Mouse (Mus musculus): ENCODE results near the gene Ccdc58. TPM values are rescaled to one million over a fixed set of nuclear protein-coding genes. Genes with fewer than 3 reads are reported as not detected.
"Not testable (repeated sequence)": the region's sequence is repeated elsewhere in the genome, so short reads cannot be mapped to it uniquely, and the experiment has no call there.

Ccdc58 gene
- polyA plus RNA-seq (2017; shearing (Covaris generic)) = 10 to 100 TPM; 19.6 to 33.4 TPM

- ATAC-seq = peak; percentile 78
These were observed at the start of gene Ccdc58, which contains the start of gene Fam162a for GRCm38 (mm10) chr16:36071450-36072379. TSS of gene Ccdc58 (plus strand) at chr16:36071685. TSS of gene Fam162a (minus strand) at chr16:36071594.

GRCm38 (mm10) chr16:36028120-36028519 lies 43.4 kb upstream of the Ccdc58 start:
- ATAC-seq = not testable (repeated sequence)

GRCm38 (mm10) chr16:36040640-36041624 lies 30.6 kb upstream of the Ccdc58 start, which contains the start of gene Wdr5b:
TSS of gene Wdr5b (plus strand) at chr16:36041190.
- ATAC-seq = peak; percentile 98

- ATAC-seq = no peak
These were observed 29.9 kb upstream of the Ccdc58 start for GRCm38 (mm10) chr16:36041625-36042020.

GRCm38 (mm10) chr16:36043073-36043472 lies 28.4 kb upstream of the Ccdc58 start:
- no peak for ATAC-seq

- no peak for ATAC-seq
These were observed 27.5 kb upstream of the Ccdc58 start for GRCm38 (mm10) chr16:36043964-36044363.

- ATAC-seq = no peak
These were observed 23.9 kb upstream of the Ccdc58 start for GRCm38 (mm10) chr16:36047538-36047937.

- no peak for ATAC-seq
These were observed 20.0 kb upstream of the Ccdc58 start for GRCm38 (mm10) chr16:36051491-36051890.

- no peak for ATAC-seq
These were observed 17.8 kb upstream of the Ccdc58 start for GRCm38 (mm10) chr16:36053524-36054275.

- ATAC-seq = no peak
These were observed 16.6 kb upstream of the Ccdc58 start for GRCm38 (mm10) chr16:36054920-36055319.

- no peak for ATAC-seq
These were observed 15.1 kb upstream of the Ccdc58 start for GRCm38 (mm10) chr16:36056416-36056815.

GRCm38 (mm10) chr16:36057933-36058475 lies 13.5 kb upstream of the Ccdc58 start:
- ATAC-seq = no peak

- not testable (repeated sequence) for ATAC-seq
These were observed 9.0 kb upstream of the Ccdc58 start for GRCm38 (mm10) chr16:36062534-36062933.

- no peak for ATAC-seq
These were observed 8.2 kb upstream of the Ccdc58 start for GRCm38 (mm10) chr16:36063315-36063714.

GRCm38 (mm10) chr16:36064904-36065303 lies 6.6 kb upstream of the Ccdc58 start:
- no peak for ATAC-seq

GRCm38 (mm10) chr16:36067694-36068093 lies 3.8 kb upstream of the Ccdc58 start:
- ATAC-seq = no peak

GRCm38 (mm10) chr16:36068356-36068755 lies 3.1 kb upstream of the Ccdc58 start:
- ATAC-seq = no peak

- no peak for ATAC-seq
These were observed 1.5 kb upstream of the Ccdc58 start for GRCm38 (mm10) chr16:36069819-36070575.

GRCm38 (mm10) chr16:36071071-36071449 lies 425 bp upstream of the Ccdc58 start:
- peak; percentile 34 for ATAC-seq

GRCm38 (mm10) chr16:36072410-36073011 lies 1.0 kb downstream of the Ccdc58 start:
- no peak for ATAC-seq

- ATAC-seq = no peak
These were observed 3.3 kb downstream of the Ccdc58 start for GRCm38 (mm10) chr16:36074772-36075171.

Data from activated CD4-positive, CD25-positive, alpha-beta regulatory T cell, adult 4 months (primary cell).